Mouse (Mus musculus) megakaryocyte, embryonic 14.5 days (primary cell): ENCODE results near the gene Psap.

Source experiments
- FLI1 ChIP-seq: IDR thresholded peaks from 2 replicates; pipeline ENCODE4 v1.6.1; 2012; ENCODE audit warnings: low read length, inconsistent platforms, mixed read lengths
- GATA1 ChIP-seq: IDR thresholded peaks from 3 replicates; pipeline ENCODE4 v1.6.1; 2012; ENCODE audit warnings: mixed read lengths, low read length, inconsistent platforms, borderline replicate concordance

DNA sequence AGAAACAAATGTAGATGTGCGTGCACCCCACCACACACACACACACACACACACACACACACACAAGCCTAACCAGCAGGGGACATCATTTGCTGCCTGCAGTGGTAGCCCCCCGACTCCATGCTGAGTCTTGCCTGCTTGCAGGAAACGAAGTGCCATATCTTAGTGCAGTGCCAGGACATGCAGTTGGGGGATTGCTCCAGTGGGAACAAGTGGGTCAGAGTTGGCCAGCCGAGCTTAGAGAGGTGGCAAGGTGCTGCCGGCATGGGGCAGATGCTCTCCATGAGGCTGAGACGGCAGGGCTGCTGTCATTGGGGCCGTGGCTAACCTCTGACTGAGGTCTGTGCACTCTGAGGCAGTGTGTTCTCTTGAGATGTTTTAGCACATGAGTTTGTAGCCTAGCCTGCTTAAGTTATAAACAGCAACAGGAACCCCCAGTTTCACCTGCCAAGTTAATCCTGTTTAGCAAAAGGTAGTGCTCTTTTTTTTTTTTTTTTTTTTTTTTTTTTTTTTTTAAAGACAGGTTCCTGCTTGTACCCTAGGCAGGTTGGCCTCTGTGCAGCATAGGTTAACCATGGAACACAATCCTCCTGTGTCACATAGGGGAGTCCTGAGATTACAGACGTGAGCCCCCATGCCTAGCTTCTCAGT lies 2.0 kb downstream of the Psap start:
- TF ChIP-seq GATA1 (no peak), FLI1 (no peak)
